Mouse (Mus musculus) CH12.LX (cell line): ENCODE data around the gene Fam160a1. TPM values are rescaled to one million over a fixed set of nuclear protein-coding genes. Genes with fewer than 3 reads are reported as not detected.

ENCODE experiments used
- DNase-seq: peaks from one replicate; pipeline ENCODE4 v3.0.0-alpha.2; 2013; ENCODE audit errors: extremely low read depth
- H3K27ac ChIP-seq: 2 replicates; pipeline ENCODE4 v1.5.1; 2012; ENCODE audit warnings: low read depth, mild to moderate bottlenecking, control low read depth, moderate library complexity; ENCODE audit not compliant: insufficient read depth
- H3K27me3 ChIP-seq: replicated peaks from 2 replicates; pipeline ENCODE3; 2012; ENCODE audit warnings: inconsistent platforms
- H3K36me3 ChIP-seq, 2 experiments: replicated peaks in 1 of 2; 2 replicates each; pipeline versions ENCODE3 to v1.6.1; 2012; ENCODE audit warnings: inconsistent platforms in 1 of 2, low read length in 1 of 2, mild to moderate bottlenecking in 1 of 2, mixed read lengths in 1 of 2, moderate library complexity in 1 of 2; ENCODE audit not compliant: control insufficient read depth in 1 of 2, insufficient read depth in 1 of 2
- H3K4me1 ChIP-seq, 2 experiments: 2 replicates each; pipeline ENCODE4 v1.6.1; 2012; ENCODE audit warnings: inconsistent platforms in 1 of 2, moderate library complexity in 1 of 2; ENCODE audit not compliant: insufficient read depth in 2 of 2, control insufficient read depth in 1 of 2
- H3K4me2 ChIP-seq: 2 replicates; pipeline ENCODE4 v1.6.1; 2012; ENCODE audit warnings: low read depth, mild to moderate bottlenecking, control low read depth; ENCODE audit not compliant: poor library complexity, insufficient read depth, severe bottlenecking
- H3K4me3 ChIP-seq, 3 experiments: fragments of 150-350 bp in 1 of 3; sonication (generic) in 1 of 3; replicated peaks in 1 of 3; 2 replicates each; pipeline versions ENCODE3 to v1.5.1; 2011 to 2012; ENCODE audit warnings: low read depth in 2 of 3, low read length in 2 of 3, mild to moderate bottlenecking in 2 of 3, moderate library complexity in 2 of 3, control low read depth in 1 of 3, improper control_type of control experiment in 1 of 3, inconsistent platforms in 1 of 3, mixed read lengths in 1 of 3; ENCODE audit not compliant: poor library complexity in 1 of 3
- H3K79me2 ChIP-seq: replicated peaks from 2 replicates; pipeline ENCODE4 v1.6.1; 2012; ENCODE audit warnings: mild to moderate bottlenecking, moderate library complexity; ENCODE audit not compliant: control insufficient read depth, poor library complexity, insufficient read depth, severe bottlenecking; ENCODE audit errors: extremely low read depth
- H3K9ac ChIP-seq: 2 replicates; pipeline ENCODE4 v1.6.1; 2012; ENCODE audit warnings: low read depth, mild to moderate bottlenecking, control low read depth, moderate library complexity; ENCODE audit not compliant: insufficient read depth
- H3K9me3 ChIP-seq: replicated peaks from 2 replicates; pipeline ENCODE3; 2012; ENCODE audit warnings: low read length, inconsistent platforms, mixed read lengths
- CTCF ChIP-seq, 2 experiments: IDR thresholded peaks in 1 of 2; conservative IDR thresholded peaks in 1 of 2; 2 replicates each; pipeline ENCODE4 v1.5.1; 2011 to 2012; ENCODE audit warnings: low read depth in 2 of 2, low read length in 2 of 2, improper control_type of control experiment in 1 of 2, inconsistent platforms in 1 of 2, mild to moderate bottlenecking in 1 of 2, moderate library complexity in 1 of 2
- E2F4 ChIP-seq: IDR thresholded peaks from 2 replicates; pipeline ENCODE4 v1.6.1; 2011; ENCODE audit warnings: low read depth, low read length, improper control_type of control experiment; ENCODE audit not compliant: insufficient replicate concordance
- ETS1 ChIP-seq: conservative IDR thresholded peaks from 2 replicates; pipeline ENCODE4 v1.6.1; 2012; ENCODE audit warnings: low read depth, mild to moderate bottlenecking, inconsistent platforms, low read length, improper control_type of control experiment, moderate library complexity
- GABPA ChIP-seq: IDR thresholded peaks from 2 replicates; pipeline ENCODE4 v1.6.1; 2012; ENCODE audit warnings: low read depth, low read length, improper control_type of control experiment, inconsistent platforms; ENCODE audit not compliant: insufficient replicate concordance
- HCFC1 ChIP-seq: IDR thresholded peaks from 2 replicates; pipeline ENCODE4 v1.6.1; 2012; ENCODE audit warnings: low read depth, mild to moderate bottlenecking, inconsistent platforms, low read length, improper control_type of control experiment
- IRF4 ChIP-seq: IDR thresholded peaks from 2 replicates; pipeline ENCODE4 v1.6.1; 2014; ENCODE audit warnings: low read depth, mild to moderate bottlenecking, inconsistent platforms, low read length, improper control_type of control experiment
- MAFK ChIP-seq: IDR thresholded peaks from 2 replicates; pipeline ENCODE4 v1.6.1; 2011; ENCODE audit warnings: low read length, improper control_type of control experiment; ENCODE audit not compliant: insufficient replicate concordance
- MYC ChIP-seq: IDR thresholded peaks from 2 replicates; pipeline ENCODE4 v1.6.1; 2011; ENCODE audit warnings: low read depth, mild to moderate bottlenecking, improper control_type of control experiment, low read length
- POLR2A ChIP-seq: IDR thresholded peaks from 2 replicates; pipeline ENCODE4 v1.6.1; 2011; ENCODE audit warnings: low read depth, mild to moderate bottlenecking, improper control_type of control experiment, low read length
- RCOR1 ChIP-seq: conservative IDR thresholded peaks from 2 replicates; pipeline ENCODE4 v1.6.1; 2012; ENCODE audit warnings: low read depth, mild to moderate bottlenecking, inconsistent platforms, low read length, improper control_type of control experiment
- USF1 ChIP-seq: IDR thresholded peaks from 2 replicates; pipeline ENCODE4 v1.6.1; 2014; ENCODE audit warnings: low read depth, mild to moderate bottlenecking, inconsistent platforms, low read length, improper control_type of control experiment
- ZKSCAN1 ChIP-seq: IDR thresholded peaks from 2 replicates; pipeline ENCODE4 v1.6.1; 2012; ENCODE audit warnings: low read depth, inconsistent platforms, low read length, improper control_type of control experiment, borderline replicate concordance
- dilution Hi-C: fragments of 300-500 bp; cut with MboI; formaldehyde crosslinking; loops from 2 replicates; pipeline ENCODE4 v1.14.3; 2020; ENCODE audit warnings: low sequenced_read_pairs; ENCODE audit not compliant: extremely low pct_unique_long_range_greater_than_20kb, extremely low pct_ligation_motif_present
- in situ Hi-C: fragments of 300-500 bp; cut with MboI; formaldehyde crosslinking; loops from 3 replicates; pipeline ENCODE4 v1.14.3; 2019; ENCODE audit warnings: low sequenced_read_pairs, low pct_ligation_motif_present, low pct_unique_long_range_greater_than_20kb, mixed read lengths
- polyA plus RNA-seq: library from polyadenylated mRNA; unstranded; fragments of >175 nt; gene quantifications from 2 replicates; pipeline ENCODE4 v1.2.1, GENCODE M21; 2012; ENCODE audit warnings: low read depth; ENCODE audit not compliant: insufficient read length
- total RNA-seq, 2 experiments: library from RNA; depleted of rRNA; stranded (reverse); fragments of 300-350 nt in 1 of 2; fragments of >200 nt in 1 of 2; gene quantifications; 2 replicates each; pipeline ENCODE4 v1.2.3; 2012 to 2014

The Fam160a1 gene
- total and polyA plus RNA-seq, 3 experiments = 0.17 to 0.41 (median 0.20) TPM

GRCm38 (mm10) chr3:85722581-85722980 is 94.5 kb downstream of the Fam160a1 start:
- Histone ChIP-seq H3K27me3 (no peaks in the 10 kb centered on the region), H3K4me1 (0 out of 4 replicates have a peak, but pooled peaks cover 0 to 2% of the 10 kb centered on the region in 2 experiments), H3K36me3 (no peaks in the 10 kb centered on the region), H3K4me3 (no peak overlapping the region), H3K9ac (no peak overlapping the region), H3K27ac (no peak overlapping the region), H3K79me2 (no peaks in the 10 kb centered on the region), H3K4me2 (no peak overlapping the region), H3K9me3 (no peaks in the 10 kb centered on the region)
- no peak for DNase-seq
- TF ChIP-seq USF1 (no peak), ETS1 (no peak)
- in situ Hi-C loops (loop anchor here (25.0 kb wide), 1 partner anchor 390 kb away; no protein-coding TSS in a partner anchor), dilution Hi-C loops (no loop called here)

- no peaks in the 10 kb centered on the region for H3K27me3 ChIP-seq
- in situ Hi-C loops (loop anchor here (25.0 kb wide), 1 partner anchor 396 kb away; no protein-coding TSS in a partner anchor), dilution Hi-C loops (no loop called here)
- H3K79me2 ChIP-seq = no peaks in the 10 kb centered on the region
- no peak overlapping the region for H3K4me3 ChIP-seq
- TF ChIP-seq USF1 (no peak), CTCF (conservative IDR thresholded peaks at IDR 0.05 in 1 of 2, IDR thresholded peaks at IDR 0.05 in 1 of 2; ENCODE audit: low read depth in 2 of 2, low read length in 2 of 2) (no peak), MYC (no peak), E2F4 (no peak), GABPA (no peak), HCFC1 (no peak), ETS1 (no peak), POLR2A (no peak), ZKSCAN1 (no peak), MAFK (no peak), IRF4 (no peak), RCOR1 (no peak)
- peak; percentile 4 for DNase-seq
- no peak overlapping the region for H3K9ac ChIP-seq
- H3K9me3 ChIP-seq = peaks cover 13% of the 10 kb centered on the region
- H3K4me1 ChIP-seq = peaks cover 0 to 21% of the 10 kb centered on the region in 2 experiments; a peak in 2 of 4 replicates
- no peaks in the 10 kb centered on the region for H3K36me3 ChIP-seq
- no peak overlapping the region for H3K27ac ChIP-seq
- H3K4me2 ChIP-seq = no peak overlapping the region
Measured at GRCm38 (mm10) chr3:85715764-85716297, 101.3 kb downstream of the Fam160a1 start.
